Mouse (Mus musculus) small intestine, adult 2 months (tissue): Measurements from ENCODE around the gene Hopx.

Experiments used
- CTCF ChIP-seq: fragments of 200-500 bp; IDR thresholded peaks from 2 replicates; pipeline ENCODE4 v1.5.1; 2012; ENCODE audit warnings: low read depth, mild to moderate bottlenecking, control low read depth, inconsistent platforms, low read length, moderate library complexity, mixed read lengths; ENCODE audit not compliant: insufficient replicate concordance, insufficient read length; ENCODE audit errors: extremely low read depth
- POLR2A ChIP-seq: fragments of 200-500 bp; IDR thresholded peaks from 2 replicates; pipeline ENCODE4 v1.6.1; 2012; ENCODE audit warnings: low read depth, mild to moderate bottlenecking, control low read depth, inconsistent platforms, low read length, moderate library complexity

DNA sequence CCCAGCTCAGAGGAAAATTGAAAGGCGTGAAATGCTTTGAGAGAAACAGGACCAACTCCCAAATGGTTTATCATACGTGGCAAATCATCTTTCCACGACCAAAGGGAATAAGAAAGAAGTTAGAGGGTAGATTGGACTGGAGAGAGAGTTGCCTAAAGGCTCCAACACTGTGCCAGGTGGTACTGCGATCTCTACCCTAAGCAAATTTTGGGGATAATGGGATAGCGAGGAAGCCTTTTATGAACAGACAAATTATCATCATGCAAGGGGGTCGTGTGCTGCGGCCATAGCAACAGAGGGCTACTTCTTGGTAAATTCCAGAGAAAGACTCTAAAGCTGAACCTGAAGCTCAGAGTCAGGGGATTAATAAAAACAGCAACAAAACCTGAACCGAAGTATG, 21.0 kb downstream of the Hopx start:
- TF ChIP-seq POLR2A (no peak), CTCF (no peak)
